Mouse (Mus musculus) intestine, embryonic 15.5 days (tissue): ENCODE measurements around the gene Polr3f. TPM values are rescaled to one million over a fixed set of nuclear protein-coding genes. Genes with fewer than 3 reads are reported as not detected.

ENCODE experiments used
- ATAC-seq: fragments of 200-750 bp; cut with Nextera tagmentation; 2 replicates; pipeline ENCODE4 v1.8.0; 2017; ENCODE audit warnings: moderate TSS enrichment, moderate library complexity
- H3K27ac ChIP-seq: fragments of 300-500 bp; sonication (generic); 2 replicates; pipeline ENCODE4 v1.5.1; 2015; ENCODE audit warnings: mild to moderate bottlenecking, inconsistent platforms
- H3K27me3 ChIP-seq: fragments of 300-500 bp; sonication (generic); replicated peaks from 2 replicates; pipeline ENCODE4 v1.6.1; 2015; ENCODE audit warnings: inconsistent platforms
- H3K36me3 ChIP-seq: fragments of 300-500 bp; sonication (generic); 2 replicates; pipeline ENCODE4 v1.6.1; 2015; ENCODE audit warnings: inconsistent platforms
- H3K4me1 ChIP-seq: fragments of 300-500 bp; sonication (generic); replicated peaks from 2 replicates; pipeline ENCODE4 v1.6.1; 2015; ENCODE audit warnings: inconsistent platforms
- H3K4me2 ChIP-seq: fragments of 300-500 bp; sonication (generic); replicated peaks from 2 replicates; pipeline ENCODE4 v1.6.1; 2015; ENCODE audit warnings: mild to moderate bottlenecking, inconsistent platforms
- H3K4me3 ChIP-seq: fragments of 300-500 bp; sonication (generic); replicated peaks from 2 replicates; pipeline ENCODE4 v1.5.1; 2015; ENCODE audit warnings: inconsistent platforms
- H3K9ac ChIP-seq: fragments of 300-500 bp; sonication (generic); 2 replicates; pipeline ENCODE4 v1.6.1; 2015; ENCODE audit warnings: inconsistent platforms
- H3K9me3 ChIP-seq: fragments of 300-500 bp; sonication (generic); 2 replicates; pipeline ENCODE4 v1.6.1; 2016; ENCODE audit warnings: inconsistent platforms
- WGBS: fragments of 180-500 bp; shearing (Covaris S2); methylation state at CpG from one replicate; pipeline ENCODE4 v1.1.7; 2015; 5-methylcytosine and 5-hydroxymethylcytosine counted together
- polyA plus RNA-seq: library from polyadenylated mRNA; unstranded; fragments of >200 nt; fragmentation: Nextera tagmentation; extraction: Ambion mirVana; gene quantifications from 2 replicates; pipeline ENCODE4 v1.2.1, GENCODE M21; 2015

The Polr3f gene
- polyA plus RNA-seq, result 19.1 and 20.8 TPM in 2 replicates

- Histone ChIP-seq H3K9me3 (no peaks in the 10 kb centered on the region), H3K36me3 (0 out of 2 replicates have a peak, but pooled peaks cover 3% of the 10 kb centered on the region), H3K4me3 (peak within 1 kb of the TSS; percentile 96), H3K9ac (peak within 1 kb of the TSS; percentile 93), H3K27me3 (0 out of 2 replicates have a peak, but pooled peaks cover 3% of the 10 kb centered on the region), H3K4me1 (peaks cover 7% of the 10 kb centered on the region), H3K27ac (peak within 1 kb of the TSS; percentile 94), H3K4me2 (peak within 1 kb of the TSS; percentile 91)
- WGBS, result 1% methylated on average over 56 of the region's 56 CpGs
- peak; percentile 99 for ATAC-seq
Observed at GRCm38 (mm10) chr2:144526981-144527820, at the start of gene Polr3f, which contains the start of gene Dzank1. TSS of gene Polr3f (plus strand) at chr2:144527718. TSS of gene Dzank1 (minus strand) at chr2:144527414.

- Histone ChIP-seq H3K4me3 (no peak overlapping the region), H3K9me3 (no peaks in the 10 kb centered on the region), H3K9ac (no peak overlapping the region), H3K4me2 (no peak overlapping the region), H3K4me1 (no peaks in the 10 kb centered on the region), H3K27me3 (no peaks in the 10 kb centered on the region), H3K27ac (no peak overlapping the region), H3K36me3 (no peaks in the 10 kb centered on the region)
- no peak for ATAC-seq
- WGBS, result 64% methylated on average over 2 of the region's 2 CpGs
Observed at GRCm38 (mm10) chr2:144479421-144479820, 48.1 kb upstream of the Polr3f start.

- 52% methylated on average over 1 of the region's 1 CpGs for WGBS
- no peaks in the 10 kb centered on the region for H3K4me1 ChIP-seq
- no peaks in the 10 kb centered on the region for H3K27me3 ChIP-seq
- no peaks in the 10 kb centered on the region for H3K9me3 ChIP-seq
- H3K4me2 ChIP-seq, result no peak overlapping the region
- no peak overlapping the region for H3K4me3 ChIP-seq
- H3K27ac ChIP-seq, result no peak overlapping the region
- no peak overlapping the region for H3K9ac ChIP-seq
- no peaks in the 10 kb centered on the region for H3K36me3 ChIP-seq
- ATAC-seq, result no peak
Observed at GRCm38 (mm10) chr2:144484084-144484483, 43.4 kb upstream of the Polr3f start.

GRCm38 (mm10) chr2:144485439-144485838 lies 42.1 kb upstream of the Polr3f start:
- 78% methylated on average over 7 of the region's 7 CpGs for WGBS
- no peak overlapping the region for H3K9ac ChIP-seq
- no peaks in the 10 kb centered on the region for H3K27me3 ChIP-seq
- no peaks in the 10 kb centered on the region for H3K4me1 ChIP-seq
- H3K4me3 ChIP-seq, result no peak overlapping the region
- H3K9me3 ChIP-seq, result no peaks in the 10 kb centered on the region
- no peaks in the 10 kb centered on the region for H3K36me3 ChIP-seq
- ATAC-seq, result no peak
- no peak overlapping the region for H3K4me2 ChIP-seq
- H3K27ac ChIP-seq, result no peak overlapping the region

- 48% methylated on average over 6 of the region's 6 CpGs for WGBS
- Histone ChIP-seq H3K9me3 (no peaks in the 10 kb centered on the region), H3K36me3 (no peaks in the 10 kb centered on the region), H3K9ac (no peak overlapping the region), H3K4me1 (no peaks in the 10 kb centered on the region), H3K27ac (no peak overlapping the region), H3K4me3 (no peak overlapping the region), H3K27me3 (no peaks in the 10 kb centered on the region), H3K4me2 (no peak overlapping the region)
- ATAC-seq, result no peak
Observed at GRCm38 (mm10) chr2:144487476-144487875, 40.0 kb upstream of the Polr3f start.

GRCm38 (mm10) chr2:144489342-144489741 lies 38.2 kb upstream of the Polr3f start:
- H3K36me3 ChIP-seq, result no peaks in the 10 kb centered on the region
- WGBS, result 89% methylated on average over 5 of the region's 5 CpGs
- H3K9me3 ChIP-seq, result no peaks in the 10 kb centered on the region
- no peak overlapping the region for H3K4me3 ChIP-seq
- no peaks in the 10 kb centered on the region for H3K4me1 ChIP-seq
- no peak overlapping the region for H3K9ac ChIP-seq
- no peak overlapping the region for H3K4me2 ChIP-seq
- ATAC-seq, result no peak
- no peaks in the 10 kb centered on the region for H3K27me3 ChIP-seq
- H3K27ac ChIP-seq, result no peak overlapping the region

GRCm38 (mm10) chr2:144502134-144502533 lies 25.4 kb upstream of the Polr3f start:
- Histone ChIP-seq H3K4me2 (no peak overlapping the region), H3K27me3 (no peaks in the 10 kb centered on the region), H3K27ac (no peak overlapping the region), H3K9ac (no peak overlapping the region), H3K9me3 (no peaks in the 10 kb centered on the region), H3K36me3 (no peaks in the 10 kb centered on the region), H3K4me1 (no peaks in the 10 kb centered on the region), H3K4me3 (no peak overlapping the region)
- WGBS, result 84% methylated on average over 6 of the region's 6 CpGs
- no peak for ATAC-seq

- no peak overlapping the region for H3K4me3 ChIP-seq
- H3K9ac ChIP-seq, result no peak overlapping the region
- no peak overlapping the region for H3K27ac ChIP-seq
- no peaks in the 10 kb centered on the region for H3K4me1 ChIP-seq
- no peak for ATAC-seq
- no peaks in the 10 kb centered on the region for H3K36me3 ChIP-seq
- H3K4me2 ChIP-seq, result no peak overlapping the region
- 80% methylated on average over 3 of the region's 3 CpGs for WGBS
- H3K27me3 ChIP-seq, result no peaks in the 10 kb centered on the region
- H3K9me3 ChIP-seq, result no peaks in the 10 kb centered on the region
Observed at GRCm38 (mm10) chr2:144514619-144515018, 12.9 kb upstream of the Polr3f start.

GRCm38 (mm10) chr2:144519772-144520171 lies 7.7 kb upstream of the Polr3f start:
- H3K4me1 ChIP-seq, result no peaks in the 10 kb centered on the region
- no peak for ATAC-seq
- no peak overlapping the region for H3K27ac ChIP-seq
- no peak overlapping the region for H3K9ac ChIP-seq
- H3K4me2 ChIP-seq, result no peak overlapping the region
- no peaks in the 10 kb centered on the region for H3K27me3 ChIP-seq
- no peak overlapping the region for H3K4me3 ChIP-seq
- 62% methylated on average over 3 of the region's 3 CpGs for WGBS
- no peaks in the 10 kb centered on the region for H3K36me3 ChIP-seq
- no peaks in the 10 kb centered on the region for H3K9me3 ChIP-seq

- H3K27ac ChIP-seq, result no peak overlapping the region
- H3K4me1 ChIP-seq, result peaks cover 7% of the 10 kb centered on the region
- H3K4me2 ChIP-seq, result no peak overlapping the region
- no peak for ATAC-seq
- 0 out of 2 replicates have a peak, but pooled peaks cover 3% of the 10 kb centered on the region for H3K27me3 ChIP-seq
- no peaks in the 10 kb centered on the region for H3K36me3 ChIP-seq
- H3K9ac ChIP-seq, result no peak overlapping the region
- no peak overlapping the region for H3K4me3 ChIP-seq
- WGBS, result 58% methylated on average over 10 of the region's 10 CpGs
- H3K9me3 ChIP-seq, result no peaks in the 10 kb centered on the region
Observed at GRCm38 (mm10) chr2:144525856-144526255, 1.7 kb upstream of the Polr3f start.

- H3K4me3 ChIP-seq, result peak overlapping the region; percentile 96
- peak overlapping the region; percentile 93 for H3K9ac ChIP-seq
- no peaks in the 10 kb centered on the region for H3K9me3 ChIP-seq
- H3K36me3 ChIP-seq, result 0 out of 2 replicates have a peak, but pooled peaks cover 3% of the 10 kb centered on the region
- ATAC-seq, result peak; percentile 66
- H3K27ac ChIP-seq, result peak overlapping the region; percentile 94
- peak overlapping the region; percentile 91 for H3K4me2 ChIP-seq
- H3K27me3 ChIP-seq, result 0 out of 2 replicates have a peak, but pooled peaks cover 3% of the 10 kb centered on the region
- WGBS, result under 1% methylated on average over 25 of the region's 25 CpGs
- peaks cover 7% of the 10 kb centered on the region for H3K4me1 ChIP-seq
Observed at GRCm38 (mm10) chr2:144527821-144528174, 280 bp downstream of the Polr3f start.

- Histone ChIP-seq H3K36me3 (peaks cover 42% of the 10 kb centered on the region), H3K4me3 (no peak overlapping the region), H3K4me1 (no peaks in the 10 kb centered on the region), H3K27ac (no peak overlapping the region), H3K9ac (no peak overlapping the region), H3K27me3 (no peaks in the 10 kb centered on the region), H3K4me2 (no peak overlapping the region), H3K9me3 (no peaks in the 10 kb centered on the region)
- ATAC-seq, result no peak
- 92% methylated on average over 7 of the region's 7 CpGs for WGBS
Observed at GRCm38 (mm10) chr2:144537123-144537522, 9.6 kb downstream of the Polr3f start.

- Histone ChIP-seq H3K9ac (no peak overlapping the region), H3K4me1 (no peaks in the 10 kb centered on the region), H3K27me3 (no peaks in the 10 kb centered on the region), H3K9me3 (no peaks in the 10 kb centered on the region), H3K36me3 (peaks cover 20% of the 10 kb centered on the region), H3K4me3 (no peak overlapping the region), H3K4me2 (no peak overlapping the region), H3K27ac (no peak overlapping the region)
- ATAC-seq, result no peak
- WGBS, result 86% methylated on average over 4 of the region's 4 CpGs
Observed at GRCm38 (mm10) chr2:144541246-144541645, 13.7 kb downstream of the Polr3f start.
